Mouse (Mus musculus) CH12.LX (cell line): ENCODE data around the gene Il1b. TPM values are rescaled to one million over a fixed set of nuclear protein-coding genes. Genes with fewer than 3 reads are reported as not detected.
A peak's percentile ranks its signal among the peaks of the same experiment; 100 is the strongest.

ENCODE experiments used
- DNase-seq: peaks from one replicate; pipeline ENCODE4 v3.0.0-alpha.2; 2013; ENCODE audit errors: extremely low read depth
- H3K27ac ChIP-seq: 2 replicates; pipeline ENCODE4 v1.5.1; 2012; ENCODE audit warnings: low read depth, mild to moderate bottlenecking, control low read depth, moderate library complexity; ENCODE audit not compliant: insufficient read depth
- H3K27me3 ChIP-seq: replicated peaks from 2 replicates; pipeline ENCODE3; 2012; ENCODE audit warnings: inconsistent platforms
- H3K36me3 ChIP-seq, 2 experiments: replicated peaks in 1 of 2; 2 replicates each; pipeline versions ENCODE3 to v1.6.1; 2012; ENCODE audit warnings: inconsistent platforms in 1 of 2, low read length in 1 of 2, mild to moderate bottlenecking in 1 of 2, mixed read lengths in 1 of 2, moderate library complexity in 1 of 2; ENCODE audit not compliant: control insufficient read depth in 1 of 2, insufficient read depth in 1 of 2
- H3K4me1 ChIP-seq, 2 experiments: 2 replicates each; pipeline ENCODE4 v1.6.1; 2012; ENCODE audit warnings: inconsistent platforms in 1 of 2, moderate library complexity in 1 of 2; ENCODE audit not compliant: insufficient read depth in 2 of 2, control insufficient read depth in 1 of 2
- H3K4me2 ChIP-seq: 2 replicates; pipeline ENCODE4 v1.6.1; 2012; ENCODE audit warnings: low read depth, mild to moderate bottlenecking, control low read depth; ENCODE audit not compliant: poor library complexity, insufficient read depth, severe bottlenecking
- H3K4me3 ChIP-seq, 3 experiments: fragments of 150-350 bp in 1 of 3; sonication (generic) in 1 of 3; replicated peaks in 1 of 3; 2 replicates each; pipeline versions ENCODE3 to v1.5.1; 2011 to 2012; ENCODE audit warnings: low read depth in 2 of 3, low read length in 2 of 3, mild to moderate bottlenecking in 2 of 3, moderate library complexity in 2 of 3, control low read depth in 1 of 3, improper control_type of control experiment in 1 of 3, inconsistent platforms in 1 of 3, mixed read lengths in 1 of 3; ENCODE audit not compliant: poor library complexity in 1 of 3
- H3K79me2 ChIP-seq: replicated peaks from 2 replicates; pipeline ENCODE4 v1.6.1; 2012; ENCODE audit warnings: mild to moderate bottlenecking, moderate library complexity; ENCODE audit not compliant: control insufficient read depth, poor library complexity, insufficient read depth, severe bottlenecking; ENCODE audit errors: extremely low read depth
- H3K9ac ChIP-seq: 2 replicates; pipeline ENCODE4 v1.6.1; 2012; ENCODE audit warnings: low read depth, mild to moderate bottlenecking, control low read depth, moderate library complexity; ENCODE audit not compliant: insufficient read depth
- H3K9me3 ChIP-seq: replicated peaks from 2 replicates; pipeline ENCODE3; 2012; ENCODE audit warnings: low read length, inconsistent platforms, mixed read lengths
- CHD2 ChIP-seq: IDR thresholded peaks from 2 replicates; pipeline ENCODE4 v1.6.1; 2011; ENCODE audit warnings: low read length, improper control_type of control experiment
- CTCF ChIP-seq, 2 experiments: IDR thresholded peaks in 1 of 2; conservative IDR thresholded peaks in 1 of 2; 2 replicates each; pipeline ENCODE4 v1.5.1; 2011 to 2012; ENCODE audit warnings: low read depth in 2 of 2, low read length in 2 of 2, improper control_type of control experiment in 1 of 2, inconsistent platforms in 1 of 2, mild to moderate bottlenecking in 1 of 2, moderate library complexity in 1 of 2
- EP300 ChIP-seq: IDR thresholded peaks from 2 replicates; pipeline ENCODE4 v1.6.1; 2011; ENCODE audit warnings: low read length, improper control_type of control experiment
- ETS1 ChIP-seq: conservative IDR thresholded peaks from 2 replicates; pipeline ENCODE4 v1.6.1; 2012; ENCODE audit warnings: low read depth, mild to moderate bottlenecking, inconsistent platforms, low read length, improper control_type of control experiment, moderate library complexity
- HCFC1 ChIP-seq: IDR thresholded peaks from 2 replicates; pipeline ENCODE4 v1.6.1; 2012; ENCODE audit warnings: low read depth, mild to moderate bottlenecking, inconsistent platforms, low read length, improper control_type of control experiment
- IRF4 ChIP-seq: IDR thresholded peaks from 2 replicates; pipeline ENCODE4 v1.6.1; 2014; ENCODE audit warnings: low read depth, mild to moderate bottlenecking, inconsistent platforms, low read length, improper control_type of control experiment
- JUND ChIP-seq: conservative IDR thresholded peaks from 2 replicates; pipeline ENCODE4 v1.6.1; 2011; ENCODE audit warnings: low read depth, low read length, improper control_type of control experiment
- MAX ChIP-seq: IDR thresholded peaks from 2 replicates; pipeline ENCODE4 v1.6.1; 2011; ENCODE audit warnings: low read length, improper control_type of control experiment
- MAZ ChIP-seq: IDR thresholded peaks from 2 replicates; pipeline ENCODE4 v1.6.1; 2012; ENCODE audit warnings: low read depth, mild to moderate bottlenecking, inconsistent platforms, low read length, improper control_type of control experiment, moderate library complexity
- MXI1 ChIP-seq: IDR thresholded peaks from 2 replicates; pipeline ENCODE4 v1.6.1; 2011; ENCODE audit warnings: mild to moderate bottlenecking, low read depth, low read length, improper control_type of control experiment
- NELFE ChIP-seq: IDR thresholded peaks from 2 replicates; pipeline ENCODE4 v1.6.1; 2011; ENCODE audit warnings: low read depth, low read length, improper control_type of control experiment
- NRF1 ChIP-seq: IDR thresholded peaks from 2 replicates; pipeline ENCODE4 v1.6.1; 2014; ENCODE audit warnings: low read depth, mild to moderate bottlenecking, inconsistent platforms, low read length, improper control_type of control experiment, moderate library complexity
- PAX5 ChIP-seq: IDR thresholded peaks from 2 replicates; pipeline ENCODE4 v1.6.1; 2012; ENCODE audit warnings: low read length, inconsistent platforms, mixed read lengths
- POLR2AphosphoS2 ChIP-seq: IDR thresholded peaks from 2 replicates; pipeline ENCODE4 v1.6.1; 2011; ENCODE audit warnings: low read depth, low read length, improper control_type of control experiment
- RCOR1 ChIP-seq: conservative IDR thresholded peaks from 2 replicates; pipeline ENCODE4 v1.6.1; 2012; ENCODE audit warnings: low read depth, mild to moderate bottlenecking, inconsistent platforms, low read length, improper control_type of control experiment
- SIN3A ChIP-seq: IDR thresholded peaks from 2 replicates; pipeline ENCODE4 v1.6.1; 2012; ENCODE audit warnings: low read length, improper control_type of control experiment, inconsistent platforms
- SMC3 ChIP-seq: IDR thresholded peaks from 2 replicates; pipeline ENCODE4 v1.6.1; 2011; ENCODE audit warnings: low read depth, low read length, improper control_type of control experiment
- TBP ChIP-seq: conservative IDR thresholded peaks from 2 replicates; pipeline ENCODE4 v1.6.1; 2011; ENCODE audit warnings: low read depth, low read length, improper control_type of control experiment
- TCF12 ChIP-seq: IDR thresholded peaks from 2 replicates; pipeline ENCODE4 v1.6.1; 2014; ENCODE audit warnings: low read depth, mild to moderate bottlenecking, inconsistent platforms, low read length, improper control_type of control experiment
- UBTF ChIP-seq: IDR thresholded peaks from 2 replicates; pipeline ENCODE4 v1.6.1; 2012; ENCODE audit warnings: low read depth, mild to moderate bottlenecking, inconsistent platforms, low read length, improper control_type of control experiment, moderate library complexity
- ZKSCAN1 ChIP-seq: IDR thresholded peaks from 2 replicates; pipeline ENCODE4 v1.6.1; 2012; ENCODE audit warnings: low read depth, inconsistent platforms, low read length, improper control_type of control experiment, borderline replicate concordance
- ZMIZ1 ChIP-seq: IDR thresholded peaks from 2 replicates; pipeline ENCODE4 v1.6.1; 2012; ENCODE audit warnings: low read depth, mild to moderate bottlenecking, inconsistent platforms, low read length, improper control_type of control experiment
- dilution Hi-C: fragments of 300-500 bp; cut with MboI; formaldehyde crosslinking; loops from 2 replicates; pipeline ENCODE4 v1.14.3; 2020; ENCODE audit warnings: low sequenced_read_pairs; ENCODE audit not compliant: extremely low pct_unique_long_range_greater_than_20kb, extremely low pct_ligation_motif_present
- in situ Hi-C: fragments of 300-500 bp; cut with MboI; formaldehyde crosslinking; loops from 3 replicates; pipeline ENCODE4 v1.14.3; 2019; ENCODE audit warnings: low sequenced_read_pairs, low pct_ligation_motif_present, low pct_unique_long_range_greater_than_20kb, mixed read lengths
- polyA plus RNA-seq: library from polyadenylated mRNA; unstranded; fragments of >175 nt; gene quantifications from 2 replicates; pipeline ENCODE4 v1.2.1, GENCODE M21; 2012; ENCODE audit warnings: low read depth; ENCODE audit not compliant: insufficient read length
- total RNA-seq, 2 experiments: library from RNA; depleted of rRNA; stranded (reverse); fragments of 300-350 nt in 1 of 2; fragments of >200 nt in 1 of 2; gene quantifications; 2 replicates each; pipeline ENCODE4 v1.2.3; 2012 to 2014

Il1b gene
- total and polyA plus RNA-seq, 3 experiments: 0.23 to 0.44 TPM; not detected in 1

- no peak for DNase-seq
- Histone ChIP-seq H3K4me2 (no peak overlapping the region), H3K79me2 (no peaks in the 10 kb centered on the region), H3K4me3 (no peak overlapping the region), H3K4me1 (peaks cover 2 to 20% of the 10 kb centered on the region in 2 experiments; a peak in 3 of 4 replicates), H3K27ac (no peak overlapping the region), H3K9me3 (peaks cover 4% of the 10 kb centered on the region), H3K27me3 (no peaks in the 10 kb centered on the region), H3K36me3 (no peaks in the 10 kb centered on the region), H3K9ac (no peak overlapping the region)
- in situ Hi-C loops (no loop called here), dilution Hi-C loops (no loop called here)
- TF ChIP-seq HCFC1: no peak
- no peak for TF ChIP-seq NELFE
- TF ChIP-seq SMC3: no peak
- no peak for TF ChIP-seq IRF4
- no peak for TF ChIP-seq POLR2AphosphoS2
- no peak for TF ChIP-seq CTCF (conservative IDR thresholded peaks at IDR 0.05 in 1 of 2, IDR thresholded peaks at IDR 0.05 in 1 of 2; ENCODE audit: low read depth in 2 of 2, low read length in 2 of 2)
- no peak for TF ChIP-seq PAX5
- TF ChIP-seq ETS1: no peak
- TF ChIP-seq UBTF: no peak
- TF ChIP-seq NRF1: no peak
- TF ChIP-seq TBP: no peak
- no peak for TF ChIP-seq MAZ
- no peak for TF ChIP-seq JUND
- no peak for TF ChIP-seq ZMIZ1
- no peak for TF ChIP-seq CHD2
- no peak for TF ChIP-seq MXI1
- no peak for TF ChIP-seq RCOR1
- TF ChIP-seq TCF12: no peak
- no peak for TF ChIP-seq SIN3A
- no peak for TF ChIP-seq ZKSCAN1
Observed at GRCm38 (mm10) chr2:129322117-129322635, 48.8 kb downstream of the Il1b start.

DNA sequence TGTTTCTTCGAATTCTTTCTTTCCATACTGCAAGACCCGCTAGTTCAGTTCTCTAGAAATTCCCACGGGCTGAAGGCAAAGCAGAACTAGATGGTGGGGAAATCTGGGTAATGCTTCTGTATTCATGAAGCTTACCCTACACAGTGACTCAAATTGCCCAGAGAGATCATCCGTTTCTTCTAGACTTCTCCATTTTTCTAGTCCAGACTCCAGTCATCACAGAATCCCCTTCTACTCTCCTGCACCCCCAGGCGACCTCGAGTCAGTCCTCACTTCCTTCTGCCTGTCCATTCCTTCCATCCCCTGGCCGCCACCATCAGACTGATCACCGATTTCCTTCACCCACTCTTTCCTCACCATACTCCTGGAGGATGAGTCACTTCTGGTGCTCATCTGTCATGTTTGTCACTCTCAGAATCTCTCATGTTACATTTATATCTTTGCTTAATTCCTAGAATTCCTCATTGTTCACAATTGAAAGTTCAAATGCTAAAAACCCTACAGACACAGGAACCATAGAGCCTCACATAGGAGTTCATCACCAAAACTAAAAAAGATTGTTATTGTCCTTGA lies 50.8 kb downstream of the Il1b start:
- DNase-seq: peak; percentile 54
- Histone ChIP-seq H3K9ac (no peak overlapping the region), H3K36me3 (no peaks in the 10 kb centered on the region), H3K27ac (no peak overlapping the region), H3K4me3 (no peak overlapping the region), H3K4me2 (peak overlapping the region; percentile 31), H3K79me2 (no peaks in the 10 kb centered on the region), H3K27me3 (no peaks in the 10 kb centered on the region), H3K9me3 (no peaks in the 10 kb centered on the region), H3K4me1 (peaks cover 5 to 27% of the 10 kb centered on the region in 2 experiments)
- dilution Hi-C loops (no loop called here), in situ Hi-C loops (no loop called here)
- TF ChIP-seq IRF4 (0 out of 2 replicates have a peak, but pooled peaks have one; percentile 31), ETS1 (peak; percentile 69), TCF12 (no peak), JUND (0 out of 2 replicates have a peak, but pooled peaks have one; percentile 23), EP300 (peak; percentile 61), MAX (no peak)
